Mouse (Mus musculus): Measurements from ENCODE around the gene Fastk.

Gene Fastk

DNA sequence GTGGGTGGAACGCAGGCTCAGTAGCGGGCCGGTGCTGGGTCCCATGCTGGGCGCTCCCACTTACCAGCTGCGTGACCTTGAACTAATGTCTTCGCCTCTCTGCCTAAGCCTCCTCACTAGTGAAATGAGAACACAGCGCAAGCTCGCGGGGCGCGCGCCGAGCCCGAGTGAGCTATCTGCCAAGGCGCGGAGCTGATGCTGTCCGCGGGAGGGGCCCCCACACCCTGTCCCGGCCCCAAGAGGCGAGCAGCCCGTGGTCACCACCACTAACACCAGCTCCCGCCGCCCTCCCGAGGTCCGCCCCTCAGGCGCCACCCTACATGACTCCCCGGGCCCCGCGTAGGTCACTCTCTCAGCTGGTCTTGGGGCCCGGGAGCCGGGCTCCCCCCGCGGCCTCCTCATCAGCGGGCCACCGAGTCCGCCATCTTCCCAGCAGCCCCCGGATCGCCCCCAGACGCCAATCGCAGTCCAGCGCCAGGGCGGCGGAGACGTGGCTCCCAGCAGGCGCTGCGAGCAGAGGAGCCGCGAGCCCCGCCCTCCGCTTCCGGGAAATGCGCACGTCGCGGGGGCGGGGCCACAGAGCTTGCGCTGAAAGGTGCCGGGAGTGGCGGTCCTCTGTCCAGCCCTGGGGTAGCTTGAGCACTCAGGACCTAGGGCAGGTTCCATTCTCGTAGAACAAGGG is at the start of gene Fastk:
Fastk (minus strand) TSS at position 542 of the 682 bp plus-strand sequence.
- in situ Hi-C loops (cut with MboI, MseI), result loop anchor here (5.0 kb wide), 1 partner anchor 598 kb away; no protein-coding TSS in a partner anchor

GRCm38 (mm10) chr5:24492546-24493285 is 47.6 kb upstream of the Fastk start:
- in situ Hi-C loops (cut with MboI, MseI), result no loop called here

- in situ Hi-C loops (cut with MboI, MseI), result no loop called here
These were observed 45.4 kb upstream of the Fastk start for GRCm38 (mm10) chr5:24490413-24490920.

GRCm38 (mm10) chr5:24486738-24487137 is 41.7 kb upstream of the Fastk start:
- in situ Hi-C loops (cut with MboI, MseI), result no loop called here

DNA sequence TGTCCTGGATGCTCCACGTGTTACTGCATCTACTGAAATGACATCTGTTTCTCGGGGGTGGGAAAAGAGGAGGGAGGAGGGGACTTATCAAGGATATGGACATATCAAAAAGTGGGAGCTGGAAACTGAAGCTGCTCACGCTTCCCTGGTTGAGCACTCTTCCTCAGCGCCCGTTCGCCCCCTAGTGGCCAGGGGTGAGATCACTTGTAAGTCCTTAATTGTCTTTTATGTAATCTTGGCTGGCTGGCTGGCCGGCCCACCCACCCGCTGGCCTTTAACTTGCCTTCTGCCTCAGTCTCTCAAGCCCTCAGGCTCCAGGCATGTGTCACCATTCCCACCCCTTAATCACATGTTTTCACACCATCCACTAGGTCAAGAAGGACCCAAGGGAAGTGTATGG is 41.0 kb upstream of the Fastk start:
- in situ Hi-C loops (cut with MboI, MseI), result no loop called here

- in situ Hi-C loops (cut with MboI, MseI), result no loop called here
These were observed 39.9 kb upstream of the Fastk start for GRCm38 (mm10) chr5:24484963-24485362.

GRCm38 (mm10) chr5:24483326-24483725 is 38.2 kb upstream of the Fastk start:
- in situ Hi-C loops (cut with MboI, MseI), result no loop called here

- in situ Hi-C loops (cut with MboI, MseI), result no loop called here
These were observed 37.4 kb upstream of the Fastk start for GRCm38 (mm10) chr5:24482247-24483079.

GRCm38 (mm10) chr5:24481647-24482046 is 36.6 kb upstream of the Fastk start:
- in situ Hi-C loops (cut with MboI, MseI), result no loop called here

GRCm38 (mm10) chr5:24477909-24478308 is 32.8 kb upstream of the Fastk start:
- in situ Hi-C loops (cut with MboI, MseI), result no loop called here

DNA sequence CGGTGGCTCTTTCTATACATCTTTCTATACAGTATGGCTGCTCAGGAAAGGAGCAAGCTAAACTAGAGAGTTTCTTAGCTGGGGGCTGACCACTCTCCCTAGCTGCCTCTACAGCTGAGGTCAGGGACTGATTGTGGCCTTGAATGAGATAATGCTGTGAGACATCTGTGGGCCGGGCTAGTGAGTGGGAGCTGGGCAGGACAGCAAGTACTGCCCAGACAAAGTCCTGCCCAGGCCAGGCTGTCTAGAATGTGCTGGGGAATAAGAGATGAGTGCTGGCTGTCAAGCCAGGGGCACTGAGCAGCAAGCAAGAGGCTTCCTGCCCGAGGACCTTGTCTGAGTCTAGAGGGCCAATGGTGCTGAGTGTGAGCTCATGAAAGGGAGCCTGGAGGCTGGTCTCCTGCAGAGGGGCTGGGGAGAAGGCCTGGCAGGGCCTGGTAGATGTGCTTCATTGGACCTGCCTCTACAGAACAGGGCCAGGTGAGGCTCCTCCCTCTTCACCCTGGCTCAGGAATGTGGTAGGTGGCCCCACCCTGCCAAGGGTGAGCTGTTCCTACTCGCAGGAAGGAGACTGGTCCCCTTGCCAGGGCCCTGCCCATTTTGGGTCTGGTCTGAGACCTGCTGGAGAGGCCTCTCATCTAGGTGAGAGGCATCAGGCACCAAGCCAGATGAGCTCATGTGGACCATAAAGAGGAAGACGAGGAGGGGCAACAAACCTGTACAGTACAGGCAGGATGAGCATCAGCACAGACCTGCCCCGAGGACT is 30.6 kb upstream of the Fastk start:
- in situ Hi-C loops (cut with MboI, MseI), result no loop called here

- in situ Hi-C loops (cut with MboI, MseI), result no loop called here
These were observed 29.7 kb upstream of the Fastk start for GRCm38 (mm10) chr5:24474723-24475261.

- in situ Hi-C loops (cut with MboI, MseI), result no loop called here
These were observed 29.1 kb upstream of the Fastk start for GRCm38 (mm10) chr5:24474025-24474722.

DNA sequence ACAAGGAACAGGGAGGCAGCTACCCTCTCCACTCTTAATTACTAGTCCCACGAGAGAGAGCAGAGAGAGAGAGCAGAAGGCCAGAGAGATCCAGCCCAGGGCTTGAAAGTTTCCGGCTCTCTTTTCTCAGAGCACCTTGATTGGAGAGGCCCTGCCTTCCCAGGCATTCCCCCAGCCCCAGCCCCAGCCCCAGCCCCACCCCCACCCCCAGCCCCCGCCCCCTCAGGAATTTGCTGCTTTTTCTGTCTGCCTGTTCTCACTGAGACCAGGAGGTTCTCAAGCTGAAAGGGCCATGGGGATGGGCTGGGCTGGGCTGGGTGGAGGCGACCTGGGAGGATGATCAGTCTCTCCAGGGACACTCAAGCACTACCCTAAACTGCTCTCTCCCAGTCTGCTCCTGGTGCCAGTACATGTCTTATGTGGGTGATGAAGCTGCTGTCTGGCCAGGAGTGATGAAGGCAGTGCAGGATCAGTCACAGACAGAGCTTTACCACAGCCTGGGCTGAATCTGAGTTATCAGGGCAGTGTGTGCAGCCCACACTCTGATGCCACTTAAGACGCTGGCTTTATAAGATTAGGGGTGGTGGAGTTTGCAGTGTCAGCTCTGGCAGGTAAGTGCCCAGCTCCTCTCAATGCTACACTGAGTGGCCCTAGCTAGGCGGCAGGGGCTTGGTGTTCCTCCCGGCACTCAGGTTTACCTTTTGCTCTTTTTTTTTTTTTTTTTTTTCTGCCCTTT is 28.0 kb upstream of the Fastk start:
- in situ Hi-C loops (cut with MboI, MseI), result no loop called here

- in situ Hi-C loops (cut with MboI, MseI), result no loop called here
These were observed 25.5 kb upstream of the Fastk start for GRCm38 (mm10) chr5:24470600-24470999.

DNA sequence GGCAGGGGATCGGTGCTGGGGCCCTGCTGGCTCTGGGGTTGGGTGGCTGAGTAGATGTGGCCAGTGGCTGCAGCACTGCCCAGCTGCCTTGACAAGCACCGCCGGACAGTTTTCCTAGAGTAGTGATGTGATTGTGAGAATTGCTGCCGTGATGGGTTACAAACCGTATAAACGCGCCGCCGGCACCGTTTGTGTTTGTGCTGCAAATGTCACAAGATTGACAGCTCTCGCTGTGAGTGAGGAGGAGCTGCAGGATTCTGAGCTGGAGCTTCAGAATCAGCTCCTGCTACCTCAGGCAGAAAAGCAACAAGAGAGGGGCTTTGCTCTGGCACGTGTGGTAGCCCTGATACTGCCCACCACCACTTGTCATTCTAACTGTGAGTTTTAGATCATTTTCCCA is 21.7 kb upstream of the Fastk start:
- in situ Hi-C loops (cut with MboI, MseI), result no loop called here

- in situ Hi-C loops (cut with MboI, MseI), result no loop called here
These were observed 10.5 kb upstream of the Fastk start for GRCm38 (mm10) chr5:24455613-24456012.

- in situ Hi-C loops (cut with MboI, MseI), result no loop called here
These were observed 10.0 kb upstream of the Fastk start for GRCm38 (mm10) chr5:24455076-24455475.

- in situ Hi-C loops (cut with MboI, MseI), result no loop called here
These were observed 8.9 kb upstream of the Fastk start for GRCm38 (mm10) chr5:24453985-24454303.

Measured in T-helper 1 cell (primary cell).